Mouse (Mus musculus) A20 (cell line): ENCODE data around the gene Mphosph9.
A peak's percentile ranks its signal among the peaks of the same experiment; 100 is the strongest.

Experiments used
- DNase-seq: peaks from one replicate; pipeline ENCODE4 v3.0.0-alpha.2; 2011; ENCODE audit warnings: low read depth, low spot score

Gene Mphosph9

GRCm38 (mm10) chr5:124214516-124215145, 113.1 kb downstream of the Mphosph9 start:
- DNase-seq = peak; percentile 78

GRCm38 (mm10) chr5:124213588-124214469, 113.9 kb downstream of the Mphosph9 start:
- no peak for DNase-seq

GRCm38 (mm10) chr5:124211669-124212068, 116.1 kb downstream of the Mphosph9 start:
- DNase-seq = no peak

GRCm38 (mm10) chr5:124211234-124211633, 116.5 kb downstream of the Mphosph9 start:
- no peak for DNase-seq

- DNase-seq = no peak
Observed at GRCm38 (mm10) chr5:124210281-124211016, 117.3 kb downstream of the Mphosph9 start.

GRCm38 (mm10) chr5:124209850-124210249, 117.9 kb downstream of the Mphosph9 start:
- no peak for DNase-seq

- no peak for DNase-seq
Observed at GRCm38 (mm10) chr5:124208030-124208429, 119.7 kb downstream of the Mphosph9 start.

GRCm38 (mm10) chr5:124206481-124207038, 121.2 kb downstream of the Mphosph9 start:
- no peak for DNase-seq

- no peak for DNase-seq
Observed at GRCm38 (mm10) chr5:124205809-124206380, 121.9 kb downstream of the Mphosph9 start.

GRCm38 (mm10) chr5:124205211-124205610, 122.6 kb downstream of the Mphosph9 start:
- DNase-seq = no peak

- DNase-seq = no peak
Observed at GRCm38 (mm10) chr5:124204127-124204794, 123.5 kb downstream of the Mphosph9 start.

- no peak for DNase-seq
Observed at GRCm38 (mm10) chr5:124203251-124203650, 124.5 kb downstream of the Mphosph9 start.

- no peak for DNase-seq
Observed at GRCm38 (mm10) chr5:124202071-124202470, 125.7 kb downstream of the Mphosph9 start.

GRCm38 (mm10) chr5:124201564-124201963, 126.2 kb downstream of the Mphosph9 start:
- DNase-seq = no peak
